Mouse (Mus musculus) midbrain, embryonic 15.5 days (tissue): ENCODE results near the gene Hmx3. TPM values are rescaled to one million over a fixed set of nuclear protein-coding genes. Genes with fewer than 3 reads are reported as not detected.

Experiments
- ATAC-seq: fragments of 200-750 bp; cut with Nextera tagmentation; replicated peaks from 2 replicates; pipeline ENCODE4 v1.8.0; 2017; ENCODE audit warnings: moderate TSS enrichment
- H3K27ac ChIP-seq: fragments of 300-500 bp; sonication (generic); 2 replicates; pipeline ENCODE4 v1.5.1; 2015; ENCODE audit warnings: mild to moderate bottlenecking, inconsistent platforms
- H3K27me3 ChIP-seq: fragments of 300-500 bp; sonication (generic); replicated peaks from 2 replicates; pipeline ENCODE4 v1.6.1; 2015; ENCODE audit warnings: inconsistent platforms
- H3K36me3 ChIP-seq: fragments of 300-500 bp; sonication (generic); replicated peaks from 2 replicates; pipeline ENCODE4 v1.6.1; 2015; ENCODE audit warnings: inconsistent platforms
- H3K4me1 ChIP-seq: fragments of 300-500 bp; sonication (generic); 2 replicates; pipeline ENCODE4 v1.6.1; 2015; ENCODE audit warnings: inconsistent platforms
- H3K4me2 ChIP-seq: fragments of 300-500 bp; sonication (generic); 2 replicates; pipeline ENCODE4 v1.6.1; 2015; ENCODE audit warnings: inconsistent platforms, mild to moderate bottlenecking, moderate library complexity
- H3K4me3 ChIP-seq: fragments of 300-500 bp; sonication (generic); 2 replicates; pipeline ENCODE4 v1.5.1; 2015; ENCODE audit warnings: mild to moderate bottlenecking, inconsistent platforms
- H3K9ac ChIP-seq: fragments of 300-500 bp; sonication (generic); 2 replicates; pipeline ENCODE4 v1.6.1; 2015; ENCODE audit warnings: mild to moderate bottlenecking, inconsistent platforms
- H3K9me3 ChIP-seq: fragments of 300-500 bp; sonication (generic); 2 replicates; pipeline ENCODE4 v1.6.1; 2016; ENCODE audit warnings: inconsistent platforms
- whole genome bisulfite sequencing: fragments of 180-500 bp; shearing (Covaris S2); methylation state at CpG from one replicate; pipeline ENCODE4 v1.1.7; 2015; ENCODE audit warnings: mixed read lengths; 5-methylcytosine and 5-hydroxymethylcytosine counted together
- polyA plus RNA-seq: library from polyadenylated mRNA; unstranded; fragments of >200 nt; fragmentation: Nextera tagmentation; extraction: Ambion mirVana; gene quantifications from 2 replicates; pipeline ENCODE4 v1.2.1, GENCODE M21; 2015

Gene Hmx3
- polyA plus RNA-seq, 1 experiment from 2014 or later: 0.49 TPM

- no peak overlapping the region for H3K4me2 ChIP-seq
- WGBS: 77% methylated on average over 6 of the region's 6 CpGs
- no peak overlapping the region for H3K9ac ChIP-seq
- no peak overlapping the region for H3K4me3 ChIP-seq
- H3K27me3 ChIP-seq: no peaks in the 10 kb centered on the region
- peaks cover 19% of the 10 kb centered on the region for H3K36me3 ChIP-seq
- H3K27ac ChIP-seq: no peak overlapping the region
- no peak for ATAC-seq
- no peaks in the 10 kb centered on the region for H3K4me1 ChIP-seq
- H3K9me3 ChIP-seq: no peaks in the 10 kb centered on the region
Measured at GRCm38 (mm10) chr7:131575246-131575645, 32.6 kb downstream of the Hmx3 start.

- Histone ChIP-seq H3K4me1 (no peaks in the 10 kb centered on the region), H3K27me3 (no peaks in the 10 kb centered on the region), H3K4me3 (no peak overlapping the region), H3K27ac (no peak overlapping the region), H3K36me3 (no peaks in the 10 kb centered on the region), H3K9me3 (no peaks in the 10 kb centered on the region), H3K9ac (no peak overlapping the region), H3K4me2 (no peak overlapping the region)
- 67% methylated on average over 9 of the region's 9 CpGs for WGBS
- ATAC-seq: no peak
Measured at GRCm38 (mm10) chr7:131582178-131582577, 39.5 kb downstream of the Hmx3 start.

DNA sequence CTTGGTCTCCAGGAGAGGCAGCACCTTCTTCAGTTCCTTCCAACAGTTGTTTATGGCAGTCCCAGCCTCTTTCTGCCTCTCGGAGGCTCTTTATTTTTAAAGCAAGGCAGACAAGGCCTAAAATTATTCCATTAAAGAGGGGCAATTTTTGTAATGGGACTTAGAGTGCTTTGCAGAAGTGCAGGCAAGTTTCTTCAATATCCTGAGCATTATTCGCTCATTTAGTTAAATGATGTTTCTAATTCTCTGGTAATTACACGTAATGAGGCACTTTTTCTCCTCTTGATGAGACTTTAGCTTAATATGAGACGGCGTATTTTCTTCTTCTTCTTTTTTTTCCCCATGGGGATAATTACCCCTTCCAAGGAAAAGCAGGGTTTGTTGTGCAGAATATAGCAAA, 42.9 kb downstream of the Hmx3 start:
- H3K36me3 ChIP-seq: no peaks in the 10 kb centered on the region
- H3K9ac ChIP-seq: no peak overlapping the region
- no peaks in the 10 kb centered on the region; the same call in 1 of the 2 replicates for H3K27me3 ChIP-seq
- ATAC-seq: no peak
- 82% methylated on average over 5 of the region's 5 CpGs for WGBS
- no peaks in the 10 kb centered on the region for H3K4me1 ChIP-seq
- H3K27ac ChIP-seq: no peak overlapping the region
- H3K9me3 ChIP-seq: no peaks in the 10 kb centered on the region
- H3K4me2 ChIP-seq: no peak overlapping the region
- H3K4me3 ChIP-seq: no peak overlapping the region

Other genes starting within 250 kb of the Hmx3 start
- not detected in 2 replicates for gene Cuzd1, start 220.6 kb upstream of the Hmx3 start, polyA plus RNA-seq
- not detected in 2 replicates for gene Fam24b, start 213.4 kb upstream of the Hmx3 start, polyA plus RNA-seq
- not detected in 2 replicates for gene Fam24a, start 209.0 kb upstream of the Hmx3 start, polyA plus RNA-seq
- gene 2310057M21Rik, start 180.1 kb upstream of the Hmx3 start, polyA plus RNA-seq: 29.1 and 32.0 TPM in 2 replicates
- 50.5 and 50.7 TPM in 2 replicates for gene Pstk, start 171.7 kb upstream of the Hmx3 start, polyA plus RNA-seq
- gene Ikzf5, start 132.3 kb upstream of the Hmx3 start, polyA plus RNA-seq: 10.1 and 12.5 TPM in 2 replicates
- 107 and 110 TPM in 2 replicates for gene Acadsb, start 132.3 kb upstream of the Hmx3 start, polyA plus RNA-seq
- gene Hmx2, start 5.9 kb downstream of the Hmx3 start, polyA plus RNA-seq: 0.34 and 1.1 TPM in 2 replicates
- gene Bub3, start 17.4 kb downstream of the Hmx3 start, polyA plus RNA-seq: 165 and 166 TPM in 2 replicates